Mouse (Mus musculus): ENCODE measurements around the gene Tmem259.

GRCm38 (mm10) chr10:79985334-79986231 is 1.5 kb upstream of the Tmem259 start:
- TF ChIP-seq FLI1 (IDR thresholded peaks at IDR 0.05; ENCODE audit: low read length) (no peak), GATA1 (IDR thresholded peaks at IDR 0.05; ENCODE audit: borderline replicate concordance, low read length) (no peak)

All from megakaryocyte, embryonic 14.5 days (primary cell).